Mouse (Mus musculus) intestine, embryonic 15.5 days (tissue): ENCODE measurements at regions not wholly inside any gene's neighbourhood (a gene's known extent, or its start where the extent isn't known, plus 50 kb on each side); places are given as distances from the start of the nearest gene placed in this dataset.

ENCODE experiments used
- ATAC-seq: fragments of 200-750 bp; cut with Nextera tagmentation; 2 replicates; pipeline ENCODE4 v1.8.0; 2017; ENCODE audit warnings: moderate TSS enrichment, moderate library complexity
- H3K27ac ChIP-seq: fragments of 300-500 bp; sonication (generic); 2 replicates; pipeline ENCODE4 v1.5.1; 2015; ENCODE audit warnings: mild to moderate bottlenecking, inconsistent platforms
- H3K27me3 ChIP-seq: fragments of 300-500 bp; sonication (generic); replicated peaks from 2 replicates; pipeline ENCODE4 v1.6.1; 2015; ENCODE audit warnings: inconsistent platforms
- H3K36me3 ChIP-seq: fragments of 300-500 bp; sonication (generic); 2 replicates; pipeline ENCODE4 v1.6.1; 2015; ENCODE audit warnings: inconsistent platforms
- H3K4me1 ChIP-seq: fragments of 300-500 bp; sonication (generic); replicated peaks from 2 replicates; pipeline ENCODE4 v1.6.1; 2015; ENCODE audit warnings: inconsistent platforms
- H3K4me2 ChIP-seq: fragments of 300-500 bp; sonication (generic); replicated peaks from 2 replicates; pipeline ENCODE4 v1.6.1; 2015; ENCODE audit warnings: mild to moderate bottlenecking, inconsistent platforms
- H3K4me3 ChIP-seq: fragments of 300-500 bp; sonication (generic); replicated peaks from 2 replicates; pipeline ENCODE4 v1.5.1; 2015; ENCODE audit warnings: inconsistent platforms
- H3K9ac ChIP-seq: fragments of 300-500 bp; sonication (generic); 2 replicates; pipeline ENCODE4 v1.6.1; 2015; ENCODE audit warnings: inconsistent platforms
- H3K9me3 ChIP-seq: fragments of 300-500 bp; sonication (generic); 2 replicates; pipeline ENCODE4 v1.6.1; 2016; ENCODE audit warnings: inconsistent platforms
- WGBS: fragments of 180-500 bp; shearing (Covaris S2); methylation state at CpG from one replicate; pipeline ENCODE4 v1.1.7; 2015; 5-methylcytosine and 5-hydroxymethylcytosine counted together

DNA sequence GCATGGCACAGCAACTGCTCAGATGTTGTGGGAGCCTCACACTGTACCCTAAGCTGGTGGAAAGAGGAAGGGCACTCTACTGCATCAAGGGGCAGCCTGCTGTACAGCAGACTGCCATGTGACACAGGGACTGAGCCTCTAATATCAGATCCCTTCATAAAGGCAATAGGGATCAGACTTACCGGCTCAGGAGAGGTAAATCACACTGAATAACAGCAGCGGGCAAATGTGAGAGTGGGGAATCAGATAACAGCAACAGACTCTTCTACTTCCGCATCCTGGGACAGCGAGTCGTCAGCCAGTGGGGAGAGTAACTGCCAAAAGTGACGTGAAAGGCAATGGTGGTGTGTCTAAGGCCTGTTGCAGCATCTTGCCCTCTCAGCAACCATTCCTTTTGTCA, 339.0 kb downstream of the Agtpbp1 start:
- Histone ChIP-seq H3K4me2 (no peak overlapping the region), H3K9ac (no peak overlapping the region), H3K36me3 (no peaks in the 10 kb centered on the region), H3K27me3 (no peaks in the 10 kb centered on the region), H3K9me3 (no peaks in the 10 kb centered on the region), H3K27ac (no peak overlapping the region), H3K4me1 (no peaks in the 10 kb centered on the region), H3K4me3 (no peak overlapping the region)
- ATAC-seq = no peak
- 59% methylated on average over 6 of the region's 6 CpGs for WGBS

DNA sequence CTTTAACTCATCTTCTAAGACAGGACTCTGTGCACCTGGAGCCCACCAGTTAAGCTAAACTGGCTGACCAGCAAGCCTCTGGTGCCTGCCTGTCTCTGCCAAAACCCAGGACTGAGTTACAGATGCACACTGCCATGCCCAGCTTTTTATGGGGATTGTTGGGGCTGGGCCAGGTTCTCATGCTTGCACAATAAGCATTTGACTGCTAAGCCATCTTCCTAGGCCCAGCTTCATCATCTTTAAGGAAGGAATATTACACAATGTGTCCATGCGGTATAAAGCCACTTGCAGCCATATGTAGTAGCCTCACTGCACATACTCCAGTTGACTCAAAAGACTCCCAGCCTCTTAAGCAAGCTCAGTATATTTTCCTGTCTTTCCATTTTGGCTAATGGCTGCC, 340.4 kb downstream of the Agtpbp1 start:
- ATAC-seq = no peak
- Histone ChIP-seq H3K9ac (no peak overlapping the region), H3K27ac (no peak overlapping the region), H3K4me1 (no peaks in the 10 kb centered on the region), H3K27me3 (no peaks in the 10 kb centered on the region), H3K36me3 (no peaks in the 10 kb centered on the region), H3K4me3 (no peak overlapping the region), H3K4me2 (no peak overlapping the region), H3K9me3 (no peaks in the 10 kb centered on the region)
- WGBS = 88% methylated on average over 1 of the region's 1 CpGs

DNA sequence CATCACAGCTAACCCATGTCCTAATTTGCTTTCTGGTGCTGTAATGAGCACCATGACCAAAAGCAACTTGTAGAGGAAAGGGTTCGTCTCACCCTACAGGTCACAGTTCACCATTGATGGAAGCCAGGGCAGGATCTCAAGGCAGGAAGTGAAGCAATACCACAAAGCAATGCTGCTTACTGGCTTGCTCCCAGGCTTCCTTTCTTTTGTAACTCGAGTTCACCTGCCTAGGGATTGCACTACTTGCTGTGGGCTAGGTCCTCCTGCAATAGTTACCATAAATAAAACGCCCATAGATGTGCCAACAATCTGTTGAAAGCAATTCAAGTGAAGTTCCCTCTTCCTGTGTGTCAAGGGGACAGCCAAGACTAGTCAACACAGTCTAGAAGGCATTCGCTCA, 342.4 kb downstream of the Agtpbp1 start:
- Histone ChIP-seq H3K9ac (no peak overlapping the region), H3K27me3 (no peaks in the 10 kb centered on the region), H3K9me3 (no peaks in the 10 kb centered on the region), H3K36me3 (no peaks in the 10 kb centered on the region), H3K4me1 (no peaks in the 10 kb centered on the region), H3K27ac (no peak overlapping the region), H3K4me3 (no peak overlapping the region), H3K4me2 (no peak overlapping the region)
- 53% methylated on average over 4 of the region's 4 CpGs for WGBS
- ATAC-seq = no peak

DNA sequence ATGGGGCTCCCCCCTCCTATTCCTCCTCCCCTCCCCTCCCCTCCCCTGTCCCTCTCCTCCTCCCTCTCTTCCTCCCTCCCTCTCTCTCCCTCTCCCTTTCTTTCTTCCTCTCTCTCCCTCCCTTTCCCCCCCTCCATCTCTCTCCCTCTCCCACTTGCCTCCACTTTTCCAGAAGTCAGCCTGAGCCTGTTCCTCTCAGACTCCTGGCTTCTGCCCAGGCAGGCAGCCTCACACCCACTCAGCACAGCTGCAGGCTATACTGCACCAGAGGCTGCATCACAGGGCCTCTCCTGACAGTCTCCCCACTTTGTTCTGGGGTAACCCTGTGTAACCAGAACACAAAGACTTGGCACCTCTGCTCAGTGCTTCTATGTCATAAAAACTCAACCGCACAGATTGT, 346.3 kb downstream of the Agtpbp1 start:
- ATAC-seq = no peak
- no peaks in the 10 kb centered on the region for H3K36me3 ChIP-seq
- 61% methylated on average over 1 of the region's 1 CpGs for WGBS

DNA sequence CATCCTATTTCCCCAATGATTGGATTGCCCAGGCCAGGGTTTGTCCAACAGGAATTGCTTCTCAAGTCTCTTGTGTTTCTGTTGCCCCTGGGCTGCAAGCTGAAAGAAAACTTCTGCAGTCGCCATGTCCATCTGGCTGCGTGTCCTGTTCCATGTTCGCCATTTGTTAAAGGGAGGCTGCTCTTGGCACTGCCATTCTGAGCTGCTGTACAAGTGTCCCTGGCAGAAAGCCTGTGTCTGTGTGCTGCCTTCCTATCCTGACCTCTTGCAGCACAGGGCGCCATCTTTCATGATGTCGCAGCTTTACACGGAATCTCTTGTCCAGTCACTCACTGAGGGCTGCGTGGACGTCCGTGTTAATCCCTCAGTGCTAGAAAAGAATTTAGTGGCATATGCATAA, 349.2 kb downstream of the Agtpbp1 start:
- Histone ChIP-seq H3K4me1 (no peaks in the 10 kb centered on the region), H3K9me3 (no peaks in the 10 kb centered on the region), H3K9ac (no peak overlapping the region), H3K4me2 (no peak overlapping the region), H3K4me3 (no peak overlapping the region), H3K27ac (no peak overlapping the region), H3K36me3 (no peaks in the 10 kb centered on the region), H3K27me3 (no peaks in the 10 kb centered on the region)
- 90% methylated on average over 9 of the region's 9 CpGs for WGBS
- ATAC-seq = no peak

More for the DNA sequence above, 346.3 kb downstream of the Agtpbp1 start:
- no peak overlapping the region for H3K9ac ChIP-seq
- no peaks in the 10 kb centered on the region for H3K4me1 ChIP-seq
- H3K4me2 ChIP-seq = no peak overlapping the region
- no peak overlapping the region for H3K27ac ChIP-seq
- H3K27me3 ChIP-seq = no peaks in the 10 kb centered on the region
- H3K9me3 ChIP-seq = no peaks in the 10 kb centered on the region
- H3K4me3 ChIP-seq = no peak overlapping the region

DNA sequence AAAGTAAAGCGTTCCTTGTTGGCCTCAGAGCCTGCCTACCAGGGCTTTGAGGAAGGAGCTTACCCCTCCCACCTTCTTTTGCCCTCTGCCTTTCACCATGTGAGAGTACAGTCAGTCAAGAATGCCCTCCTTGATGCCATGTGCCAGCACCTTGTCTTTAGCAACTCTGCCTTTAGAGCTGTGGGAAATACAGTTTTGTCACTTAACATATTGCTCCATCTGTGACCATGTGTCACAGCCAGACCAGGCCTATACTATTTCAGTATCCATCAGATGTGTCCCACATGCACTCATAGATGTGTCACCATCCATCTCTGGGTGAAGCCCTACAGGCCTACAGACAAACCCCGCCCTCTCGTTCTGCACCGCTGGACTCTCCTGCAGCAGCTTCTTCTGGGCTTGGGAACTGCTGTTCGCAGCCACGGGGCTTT, 355.9 kb downstream of the Agtpbp1 start:
- H3K27ac ChIP-seq = no peak overlapping the region
- no peaks in the 10 kb centered on the region for H3K9me3 ChIP-seq
- H3K4me3 ChIP-seq = no peak overlapping the region
- H3K4me1 ChIP-seq = 0 out of 2 replicates have a peak, but pooled peaks cover 3% of the 10 kb centered on the region
- H3K27me3 ChIP-seq = no peaks in the 10 kb centered on the region
- H3K9ac ChIP-seq = no peak overlapping the region
- no peak for ATAC-seq
- 89% methylated on average over 6 of the region's 6 CpGs for WGBS
- no peak overlapping the region for H3K4me2 ChIP-seq
- no peaks in the 10 kb centered on the region for H3K36me3 ChIP-seq

DNA sequence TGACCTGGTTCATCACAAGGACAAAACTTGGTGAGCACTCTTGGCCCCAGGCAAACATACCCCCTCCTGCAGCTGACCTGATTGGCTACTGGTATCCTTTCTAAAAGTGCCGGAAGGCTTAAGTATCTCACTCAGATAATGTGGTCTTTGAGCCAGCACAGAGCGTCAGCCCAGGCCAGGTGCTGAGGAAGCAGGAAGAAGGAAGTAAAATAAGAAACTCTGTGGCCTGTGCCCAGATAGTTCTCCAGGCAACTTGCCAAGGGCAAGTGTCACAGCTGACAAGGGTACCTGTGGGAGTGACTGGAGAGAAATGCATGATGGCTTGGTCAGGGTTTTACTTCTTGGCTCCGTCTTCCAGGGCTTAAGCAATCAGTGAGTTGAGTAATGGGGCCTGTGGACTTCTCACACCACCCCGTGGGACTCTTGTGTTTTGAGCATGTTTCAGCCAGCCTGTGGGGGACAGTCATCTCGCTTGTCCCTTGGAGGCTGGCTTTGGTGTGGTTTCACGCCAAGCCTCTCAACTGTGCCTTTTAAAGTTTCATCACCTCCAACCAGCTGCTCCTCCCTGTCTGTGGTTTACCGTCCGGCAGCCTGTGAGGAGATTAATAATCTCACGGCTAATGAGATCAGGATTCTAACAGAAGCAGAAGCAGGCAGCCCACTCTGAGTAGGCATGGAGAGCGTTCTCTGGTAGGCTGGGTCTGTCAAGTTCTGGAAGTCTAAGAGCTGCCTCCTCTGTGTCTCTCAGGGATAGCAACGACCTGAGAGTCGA, 356.8 kb downstream of the Agtpbp1 start:
- ATAC-seq = peak; percentile 92
- Histone ChIP-seq H3K27ac (no peak overlapping the region), H3K36me3 (no peaks in the 10 kb centered on the region), H3K4me3 (no peak overlapping the region), H3K4me1 (0 out of 2 replicates have a peak, but pooled peaks cover 3% of the 10 kb centered on the region), H3K27me3 (no peaks in the 10 kb centered on the region), H3K4me2 (no peak overlapping the region), H3K9me3 (no peaks in the 10 kb centered on the region), H3K9ac (no peak overlapping the region)
- 51% methylated on average over 12 of the region's 12 CpGs for WGBS

DNA sequence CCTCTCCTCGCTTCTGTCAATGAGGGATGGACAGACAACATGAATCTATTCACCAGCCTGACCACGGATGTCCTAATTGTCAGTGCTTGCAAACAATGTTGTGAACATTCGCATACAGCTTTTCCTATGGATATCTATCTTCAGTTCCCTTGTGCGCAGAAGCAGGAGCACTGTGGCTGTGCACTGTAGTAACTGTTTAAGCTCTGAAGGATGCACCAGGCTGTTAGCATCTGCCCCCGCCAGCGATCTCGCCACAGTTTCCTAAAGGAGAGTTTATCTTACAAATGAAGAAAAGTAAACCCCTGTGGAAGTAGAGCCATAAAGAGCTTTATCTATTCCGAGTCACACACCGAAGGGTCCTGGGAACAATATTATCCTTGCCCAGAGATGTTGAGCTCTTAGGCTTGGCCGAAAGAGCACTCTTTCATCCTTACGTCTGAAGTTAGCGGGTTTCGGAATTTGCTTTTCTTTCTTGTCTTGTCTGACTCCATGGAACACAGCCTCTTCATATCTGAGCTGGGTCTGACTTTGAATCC, 357.4 kb downstream of the Agtpbp1 start:
- Histone ChIP-seq H3K9me3 (no peaks in the 10 kb centered on the region), H3K4me1 (0 out of 2 replicates have a peak, but pooled peaks cover 3% of the 10 kb centered on the region), H3K9ac (no peak overlapping the region), H3K4me3 (no peak overlapping the region), H3K4me2 (no peak overlapping the region), H3K27me3 (no peaks in the 10 kb centered on the region), H3K36me3 (no peaks in the 10 kb centered on the region), H3K27ac (no peak overlapping the region)
- ATAC-seq = no peak
- 61% methylated on average over 13 of the region's 13 CpGs for WGBS

DNA sequence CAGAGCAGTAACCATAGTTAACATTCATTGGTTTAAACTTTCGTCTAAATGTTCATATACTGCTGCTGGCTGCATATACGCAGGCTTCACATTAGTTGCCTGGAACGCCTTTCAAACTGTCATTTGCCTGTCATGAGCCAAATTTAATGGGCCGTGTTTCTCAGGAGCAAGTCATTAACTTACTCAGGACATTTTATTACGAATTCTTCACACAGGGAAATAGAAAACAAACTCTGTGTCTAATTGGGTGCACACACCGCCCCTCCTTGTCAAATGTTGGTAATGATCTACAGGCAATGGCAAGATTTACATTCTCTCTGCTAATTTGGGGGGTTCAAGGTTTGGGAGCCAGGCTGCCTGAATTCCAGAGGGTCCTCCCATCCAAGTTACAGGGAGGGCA, 364.4 kb downstream of the Agtpbp1 start:
- Histone ChIP-seq H3K9ac (no peak overlapping the region), H3K4me1 (no peaks in the 10 kb centered on the region), H3K4me2 (no peak overlapping the region), H3K27ac (no peak overlapping the region), H3K4me3 (no peak overlapping the region), H3K36me3 (no peaks in the 10 kb centered on the region), H3K27me3 (no peaks in the 10 kb centered on the region), H3K9me3 (no peaks in the 10 kb centered on the region)
- WGBS = 63% methylated on average over 6 of the region's 6 CpGs
- no peak for ATAC-seq

DNA sequence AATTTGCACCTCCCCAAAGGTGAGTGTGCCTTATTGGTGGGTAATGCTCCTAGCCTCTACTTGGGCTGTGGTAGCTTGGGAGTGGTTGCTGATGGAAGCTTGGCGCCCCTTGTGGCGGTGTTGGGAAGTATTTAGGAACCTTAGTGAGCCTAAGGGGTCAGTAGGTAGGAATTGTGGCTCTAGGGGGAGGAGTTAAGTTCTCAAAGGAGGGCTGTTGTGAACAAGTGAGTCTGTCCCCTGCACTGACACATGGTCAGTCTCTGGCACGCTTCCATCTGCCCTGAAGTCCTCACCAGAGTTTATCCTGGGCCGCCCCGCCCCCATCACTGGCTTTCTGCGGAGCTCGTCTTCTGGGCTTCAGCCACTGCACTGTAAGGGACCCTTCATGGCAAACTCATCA, 364.9 kb downstream of the Agtpbp1 start:
- ATAC-seq = no peak
- Histone ChIP-seq H3K27ac (no peak overlapping the region), H3K4me1 (no peaks in the 10 kb centered on the region), H3K36me3 (no peaks in the 10 kb centered on the region), H3K4me2 (no peak overlapping the region), H3K4me3 (no peak overlapping the region), H3K9ac (no peak overlapping the region), H3K9me3 (no peaks in the 10 kb centered on the region), H3K27me3 (no peaks in the 10 kb centered on the region)
- 21% methylated on average over 7 of the region's 7 CpGs for WGBS

DNA sequence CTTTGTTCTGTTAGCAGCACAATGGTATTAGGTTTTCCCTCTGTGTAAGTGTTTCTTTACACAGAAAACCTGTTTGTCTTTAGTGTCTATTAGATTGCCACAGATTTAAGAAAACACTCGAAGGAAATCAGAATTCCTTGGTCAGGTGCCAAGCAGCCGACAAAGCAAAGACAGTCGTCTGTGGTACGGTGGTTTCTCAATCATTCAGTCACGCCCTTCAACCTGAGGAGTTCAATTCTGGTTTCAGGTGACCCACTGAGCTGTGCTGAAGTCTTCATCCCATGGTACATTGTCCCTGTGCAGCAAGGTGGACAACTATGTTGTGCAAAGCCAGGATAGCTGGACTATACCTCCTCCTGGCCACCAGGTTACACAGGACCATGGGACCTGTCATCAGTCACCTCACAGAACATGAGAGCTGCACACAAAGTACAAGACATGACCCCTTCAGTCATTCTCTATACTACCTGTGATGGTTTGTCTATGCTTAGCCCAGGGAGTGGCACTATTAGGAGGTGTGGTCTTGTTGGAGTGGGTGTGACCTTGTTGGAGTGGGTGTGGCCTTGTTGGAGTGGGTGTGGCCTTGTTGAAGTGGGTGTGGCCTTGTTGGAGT, 368.2 kb downstream of the Agtpbp1 start:
- Histone ChIP-seq H3K4me3 (no peak overlapping the region), H3K9ac (no peak overlapping the region), H3K9me3 (no peaks in the 10 kb centered on the region), H3K27me3 (no peaks in the 10 kb centered on the region), H3K27ac (no peak overlapping the region), H3K4me2 (no peak overlapping the region), H3K4me1 (no peaks in the 10 kb centered on the region), H3K36me3 (no peaks in the 10 kb centered on the region)
- no peak for ATAC-seq
- WGBS = 63% methylated on average over 5 of the region's 5 CpGs

DNA sequence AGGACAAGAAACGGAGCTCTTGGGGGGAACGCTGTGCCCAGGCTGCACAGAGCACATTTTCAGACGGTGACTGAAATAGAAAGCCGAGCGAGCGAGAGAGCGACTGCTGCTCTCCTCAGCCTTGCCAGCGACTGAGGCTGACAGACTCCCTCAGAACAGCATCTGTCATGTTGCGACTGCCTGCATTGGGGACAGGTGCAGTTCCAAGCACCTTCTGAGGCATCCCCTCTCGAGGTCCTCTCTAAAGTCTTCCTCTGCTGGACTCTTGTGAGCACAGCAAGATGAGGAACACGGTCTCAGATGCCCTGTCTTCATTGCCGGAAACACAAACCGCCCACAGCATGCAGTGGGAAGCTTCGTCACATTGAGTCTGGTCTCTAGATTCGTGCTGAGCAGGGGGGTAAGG, 372.7 kb downstream of the Agtpbp1 start:
- H3K27me3 ChIP-seq = no peaks in the 10 kb centered on the region
- H3K4me2 ChIP-seq = no peak overlapping the region
- no peak overlapping the region for H3K4me3 ChIP-seq
- no peaks in the 10 kb centered on the region for H3K4me1 ChIP-seq
- H3K36me3 ChIP-seq = no peaks in the 10 kb centered on the region
- no peak overlapping the region for H3K27ac ChIP-seq
- H3K9me3 ChIP-seq = no peaks in the 10 kb centered on the region
- 79% methylated on average over 15 of the region's 15 CpGs for WGBS
- H3K9ac ChIP-seq = no peak overlapping the region
- ATAC-seq = no peak

DNA sequence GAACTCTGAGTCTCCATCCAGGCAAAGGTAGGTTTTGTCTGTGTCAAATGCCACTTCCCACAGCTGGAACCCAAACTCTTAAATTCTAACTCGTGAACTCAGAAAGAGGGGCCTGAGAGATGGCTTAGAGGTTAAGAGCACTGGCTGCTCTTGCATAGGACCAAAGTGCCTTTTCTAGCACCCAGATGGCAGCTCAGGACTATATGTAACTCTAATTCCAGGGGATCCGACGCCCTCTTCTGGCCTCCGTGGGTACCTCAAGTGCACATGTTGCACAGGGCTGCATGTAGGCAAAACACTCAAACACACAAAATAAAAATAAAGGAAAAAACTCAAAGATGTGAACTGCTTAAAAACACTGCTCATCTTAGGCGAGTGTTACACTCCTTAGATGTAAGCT, 374.2 kb downstream of the Agtpbp1 start:
- Histone ChIP-seq H3K27me3 (no peaks in the 10 kb centered on the region), H3K4me3 (no peak overlapping the region), H3K4me2 (no peak overlapping the region), H3K4me1 (no peaks in the 10 kb centered on the region), H3K9ac (no peak overlapping the region), H3K9me3 (no peaks in the 10 kb centered on the region), H3K36me3 (no peaks in the 10 kb centered on the region), H3K27ac (no peak overlapping the region)
- no peak for ATAC-seq
- 58% methylated on average over 5 of the region's 5 CpGs for WGBS
